Mouse (Mus musculus) gastrocnemius, postnatal 10 days (tissue): ENCODE measurements at regions not wholly inside any gene's neighbourhood (a gene's known extent, or its start where the extent isn't known, plus 50 kb on each side); places are given as distances from the start of the nearest gene placed in this dataset.
"Not testable (repeated sequence)": the region's sequence is repeated elsewhere in the genome, so short reads cannot be mapped to it uniquely, and the experiment has no call there.

Experiments
- DNase-seq: peaks from one replicate; pipeline ENCODE4 v3.0.0; 2021; ENCODE audit warnings: mixed read lengths

GRCm38 (mm10) chr13:74563483-74564330, 69.9 kb upstream of the Zfp825 start:
- peak; percentile 54 for DNase-seq

- DNase-seq = not testable (repeated sequence)
These were observed 70.5 kb upstream of the Zfp825 start for GRCm38 (mm10) chr13:74564331-74564727.

DNA sequence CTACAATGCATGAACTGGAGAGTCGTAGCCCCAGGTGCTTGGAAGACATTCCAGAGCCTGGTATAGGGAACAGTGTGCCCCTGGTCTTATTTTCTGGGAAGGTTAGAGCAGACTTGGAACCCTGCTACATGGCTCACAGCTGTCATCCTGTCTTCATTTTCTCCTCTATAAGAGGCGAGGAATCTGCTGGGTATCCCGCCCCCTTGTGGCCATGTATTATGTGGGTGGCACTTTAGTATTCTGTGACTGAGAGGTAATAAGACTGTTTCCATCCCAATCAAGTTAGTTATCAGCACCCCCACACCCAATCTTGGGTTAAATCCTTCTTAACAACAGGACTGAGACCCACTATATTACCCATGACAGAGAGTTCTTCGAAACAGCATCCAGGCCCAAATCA, 69.4 kb upstream of the Erap1 start:
- peak; percentile 6 for DNase-seq
